Mouse (Mus musculus) MEL (cell line): ENCODE results near the gene Cox5b. TPM values are rescaled to one million over a fixed set of nuclear protein-coding genes. Genes with fewer than 3 reads are reported as not detected.

ENCODE experiments used
- DNase-seq: peaks from one replicate; pipeline ENCODE4 v3.0.0; 2011; ENCODE audit warnings: low read depth, low spot score
- H3K27ac ChIP-seq: 2 replicates; pipeline ENCODE4 v1.5.1; 2012; ENCODE audit warnings: low read depth, mild to moderate bottlenecking, control low read depth, low read length, moderate library complexity; ENCODE audit not compliant: control insufficient read depth
- H3K27me3 ChIP-seq, 2 experiments: fragments of 150-350 bp in 1 of 2; sonication (generic) in 1 of 2; 2 replicates each; pipeline ENCODE4 v1.6.1; 2012; ENCODE audit warnings: low read length in 2 of 2, mild to moderate bottlenecking in 2 of 2, improper control_type of control experiment in 1 of 2, moderate library complexity in 1 of 2; ENCODE audit not compliant: insufficient read depth in 2 of 2, control insufficient read depth in 1 of 2
- H3K36me3 ChIP-seq, 2 experiments: 2 replicates each; pipeline ENCODE4 v1.6.1; 2012 to 2014; ENCODE audit warnings: low read length in 2 of 2, improper control_type of control experiment in 1 of 2, inconsistent platforms in 1 of 2, mild to moderate bottlenecking in 1 of 2; ENCODE audit not compliant: insufficient read depth in 2 of 2, control insufficient read depth in 1 of 2
- H3K4me1 ChIP-seq, 2 experiments: fragments of 150-350 bp in 1 of 2; sonication (generic) in 1 of 2; 2 replicates each; pipeline ENCODE4 v1.6.1; 2012; ENCODE audit warnings: low read length in 2 of 2, improper control_type of control experiment in 1 of 2, mild to moderate bottlenecking in 1 of 2; ENCODE audit not compliant: insufficient read depth in 2 of 2, control insufficient read depth in 1 of 2
- H3K4me3 ChIP-seq, 2 experiments: fragments of 150-350 bp in 1 of 2; sonication (generic) in 1 of 2; 2 replicates each; pipeline ENCODE4 v1.5.1; 2012; ENCODE audit warnings: low read depth in 2 of 2, low read length in 2 of 2, mild to moderate bottlenecking in 2 of 2, moderate library complexity in 2 of 2, control low read depth in 1 of 2, improper control_type of control experiment in 1 of 2; ENCODE audit not compliant: control insufficient read depth in 1 of 2, insufficient read depth in 1 of 2
- H3K79me2 ChIP-seq: 2 replicates; pipeline ENCODE4 v1.6.1; 2012; ENCODE audit warnings: mild to moderate bottlenecking, low read length, moderate library complexity; ENCODE audit not compliant: control insufficient read depth, poor library complexity, insufficient read depth
- H3K9ac ChIP-seq: 2 replicates; pipeline ENCODE4 v1.6.1; 2012; ENCODE audit warnings: low read depth, mild to moderate bottlenecking, control low read depth, low read length, moderate library complexity; ENCODE audit not compliant: control insufficient read depth, poor library complexity, severe bottlenecking
- H3K9me3 ChIP-seq: fragments of 150-350 bp; sonication (generic); replicated peaks from 2 replicates; pipeline ENCODE4 v1.6.1; 2012; ENCODE audit warnings: mild to moderate bottlenecking, low read length, improper control_type of control experiment, moderate library complexity; ENCODE audit not compliant: insufficient read depth
- ETS1 ChIP-seq: IDR thresholded peaks from 2 replicates; pipeline ENCODE4 v1.6.1; 2012; ENCODE audit warnings: low read depth, mild to moderate bottlenecking, inconsistent platforms, low read length, improper control_type of control experiment, moderate library complexity
- JUND ChIP-seq: IDR thresholded peaks from 2 replicates; pipeline ENCODE4 v1.6.1; 2011; ENCODE audit warnings: low read depth, mild to moderate bottlenecking, improper control_type of control experiment, low read length
- MAX ChIP-seq: IDR thresholded peaks from 2 replicates; pipeline ENCODE4 v1.6.1; 2011; ENCODE audit warnings: low read length, improper control_type of control experiment
- POLR2AphosphoS2 ChIP-seq: IDR thresholded peaks from 2 replicates; pipeline ENCODE4 v1.6.1; 2011; ENCODE audit warnings: low read length, improper control_type of control experiment
- SIN3A ChIP-seq: IDR thresholded peaks from 2 replicates; pipeline ENCODE4 v1.6.1; 2012; ENCODE audit warnings: low read length, improper control_type of control experiment, inconsistent platforms
- TAL1 ChIP-seq: IDR thresholded peaks from 2 replicates; pipeline ENCODE4 v1.6.1; 2012; ENCODE audit warnings: mild to moderate bottlenecking, inconsistent platforms, low read length, moderate library complexity, mixed read lengths
- TBP ChIP-seq: IDR thresholded peaks from 2 replicates; pipeline ENCODE4 v1.8.0; 2011; ENCODE audit warnings: low read depth, low read length, improper control_type of control experiment
- UBTF ChIP-seq: IDR thresholded peaks from 2 replicates; pipeline ENCODE4 v1.6.1; 2012; ENCODE audit warnings: low read depth, mild to moderate bottlenecking, inconsistent platforms, low read length, improper control_type of control experiment, moderate library complexity, borderline replicate concordance; ENCODE audit not compliant: insufficient read depth
- ZKSCAN1 ChIP-seq: IDR thresholded peaks from 2 replicates; pipeline ENCODE4 v1.6.1; 2012; ENCODE audit warnings: low read depth, mild to moderate bottlenecking, inconsistent platforms, low read length, improper control_type of control experiment, moderate library complexity
- ZMIZ1 ChIP-seq: IDR thresholded peaks from 2 replicates; pipeline ENCODE4 v1.6.1; 2012; ENCODE audit warnings: low read depth, mild to moderate bottlenecking, inconsistent platforms, low read length, improper control_type of control experiment, moderate library complexity
- ZNF384 ChIP-seq: IDR thresholded peaks from 2 replicates; pipeline ENCODE4 v1.6.1; 2012; ENCODE audit warnings: low read depth, mild to moderate bottlenecking, inconsistent platforms, low read length, improper control_type of control experiment
- polyA plus RNA-seq, 2 experiments: library from polyadenylated mRNA; stranded (reverse) in 1 of 2; unstranded in 1 of 2; fragments of >175 nt in 1 of 2; fragments of >200 nt in 1 of 2; gene quantifications; 2 replicates each; pipeline versions ENCODE4 v1.2.1 to v1.2.4; 2012; ENCODE audit warnings: low replicate concordance in 2 of 2, low read depth in 1 of 2; ENCODE audit not compliant: insufficient read length in 2 of 2, insufficient read depth in 1 of 2, missing spikeins in 1 of 2
- total RNA-seq: library from RNA; depleted of rRNA; stranded (reverse); fragments of 300-350 nt; gene quantifications from 2 replicates; pipeline ENCODE4 v1.2.3, GENCODE M21; 2012

The Cox5b gene
- total and polyA plus RNA-seq, 3 experiments, result 541 to 1,152 TPM; not detected in 1

- no peak for TF ChIP-seq UBTF
- TF ChIP-seq, all 39 proteins: peak for 0
These were observed 18.4 kb upstream of the Cox5b start (continued) for GRCm38 (mm10) chr1:36672648-36673350.

GRCm38 (mm10) chr1:36674936-36675335, 16.3 kb upstream of the Cox5b start:
- no peak overlapping the region for H3K27ac ChIP-seq

GRCm38 (mm10) chr1:36680893-36681292, 10.4 kb upstream of the Cox5b start:
- H3K9ac ChIP-seq, result no peak overlapping the region
- no peak overlapping the region for H3K27ac ChIP-seq
- H3K4me3 ChIP-seq, result no peak overlapping the region
- TF ChIP-seq ETS1 (no peak), SIN3A (no peak), ZNF384 (no peak), UBTF (no peak), JUND (no peak), POLR2AphosphoS2 (no peak), TBP (no peak), ZKSCAN1 (no peak), MAX (no peak)
- H3K79me2 ChIP-seq, result no peaks in the 10 kb centered on the region
- H3K4me1 ChIP-seq, result no peaks in the 10 kb centered on the region
- H3K9me3 ChIP-seq, result no peaks in the 10 kb centered on the region
- H3K27me3 ChIP-seq, result peaks cover 0 to 7% of the 10 kb centered on the region in 2 experiments; a peak in 2 of 4 replicates
- no peak for DNase-seq
- H3K36me3 ChIP-seq, result peaks cover 0 to 3% of the 10 kb centered on the region in 2 experiments; a peak in 2 of 4 replicates

More at GRCm38 (mm10) chr1:36674936-36675335, 16.3 kb upstream of the Cox5b start:
- H3K36me3 ChIP-seq, result peaks cover 0 to 12% of the 10 kb centered on the region in 2 experiments; a peak in 2 of 4 replicates
- no peak for TF ChIP-seq TAL1
- TF ChIP-seq TBP, result no peak
- TF ChIP-seq ZMIZ1, result no peak
- peaks cover 2 to 11% of the 10 kb centered on the region in 2 experiments; a peak in 2 of 4 replicates for H3K4me1 ChIP-seq
- H3K4me3 ChIP-seq, result no peak overlapping the region
- no peaks in the 10 kb centered on the region for H3K9me3 ChIP-seq
- no peaks in the 10 kb centered on the region for H3K79me2 ChIP-seq
- peaks cover 7 to 13% of the 10 kb centered on the region in 2 experiments for H3K27me3 ChIP-seq
- DNase-seq, result no peak
- no peak overlapping the region for H3K9ac ChIP-seq
